Mouse (Mus musculus): ENCODE results near the gene Ermap. TPM values are rescaled to one million over a fixed set of nuclear protein-coding genes. Genes with fewer than 3 reads are reported as not detected.

The Ermap gene
- polyA plus RNA-seq, 1 experiment from 2014 or later = 0.54 TPM

GRCm38 (mm10) chr4:119223696-119224095 lies 33.9 kb upstream of the Ermap start:
- H3K9me3 ChIP-seq (ENCODE audit: control insufficient read depth, low read length) = no peaks in the 10 kb centered on the region
- H3K27me3 ChIP-seq (replicated peaks; ENCODE audit: control insufficient read depth, insufficient read depth, low read length) = no peaks in the 10 kb centered on the region
- no peak overlapping the region for H3K27ac ChIP-seq (ENCODE audit: low read length)
- no peak overlapping the region for H3K9ac ChIP-seq (replicated peaks; ENCODE audit: low read depth, low read length)
- ATAC-seq = no peak
- 86% methylated on average over 1 of the region's 1 CpGs for WGBS
- H3K36me3 ChIP-seq (ENCODE audit: control insufficient read depth, insufficient read depth) = peaks cover 25% of the 10 kb centered on the region
- no peak overlapping the region for H3K4me2 ChIP-seq (ENCODE audit: low read length)
- no peaks in the 10 kb centered on the region for H3K4me1 ChIP-seq (replicated peaks; ENCODE audit: control insufficient read depth, insufficient read depth, low read length)
- H3K4me3 ChIP-seq (replicated peaks; ENCODE audit: low read length) = no peak overlapping the region

GRCm38 (mm10) chr4:119218169-119218568 lies 28.4 kb upstream of the Ermap start, which contains the start of gene Tmem269:
TSS of gene Tmem269 (minus strand) at chr4:119218217.
- Histone ChIP-seq H3K9ac (replicated peaks; ENCODE audit: low read depth, low read length) (no peak within 1 kb of the TSS), H3K27me3 (replicated peaks; ENCODE audit: control insufficient read depth, insufficient read depth, low read length) (no peaks in the 10 kb centered on the region), H3K36me3 (ENCODE audit: control insufficient read depth, insufficient read depth) (no peaks in the 10 kb centered on the region), H3K4me1 (replicated peaks; ENCODE audit: control insufficient read depth, insufficient read depth, low read length) (no peaks in the 10 kb centered on the region), H3K27ac (ENCODE audit: low read length) (no peak within 1 kb of the TSS), H3K9me3 (ENCODE audit: control insufficient read depth, low read length) (no peaks in the 10 kb centered on the region), H3K4me3 (replicated peaks; ENCODE audit: low read length) (no peak within 1 kb of the TSS), H3K4me2 (ENCODE audit: low read length) (no peak within 1 kb of the TSS)
- ATAC-seq = no peak; the same call in 1 of the 2 replicates
- WGBS = 9% methylated on average over 11 of the region's 11 CpGs

- Histone ChIP-seq H3K36me3 (ENCODE audit: control insufficient read depth, insufficient read depth) (no peaks in the 10 kb centered on the region), H3K4me2 (ENCODE audit: low read length) (no peak overlapping the region), H3K4me1 (replicated peaks; ENCODE audit: control insufficient read depth, insufficient read depth, low read length) (no peaks in the 10 kb centered on the region), H3K9me3 (ENCODE audit: control insufficient read depth, low read length) (no peaks in the 10 kb centered on the region), H3K27ac (ENCODE audit: low read length) (no peak overlapping the region), H3K9ac (replicated peaks; ENCODE audit: low read depth, low read length) (no peak overlapping the region), H3K4me3 (replicated peaks; ENCODE audit: low read length) (no peak overlapping the region), H3K27me3 (replicated peaks; ENCODE audit: control insufficient read depth, insufficient read depth, low read length) (no peaks in the 10 kb centered on the region)
- WGBS = 74% methylated on average over 8 of the region's 8 CpGs
- peak; percentile 43; the same call in 1 of the 2 replicates for ATAC-seq
Measured at GRCm38 (mm10) chr4:119216667-119217066, 26.9 kb upstream of the Ermap start.

- H3K36me3 ChIP-seq (ENCODE audit: control insufficient read depth, insufficient read depth) = 0 out of 2 replicates have a peak, but pooled peaks cover 3% of the 10 kb centered on the region
- H3K9ac ChIP-seq (replicated peaks; ENCODE audit: low read depth, low read length) = no peak overlapping the region
- no peaks in the 10 kb centered on the region for H3K9me3 ChIP-seq (ENCODE audit: control insufficient read depth, low read length)
- H3K4me3 ChIP-seq (replicated peaks; ENCODE audit: low read length) = no peak overlapping the region
- no peak overlapping the region for H3K4me2 ChIP-seq (ENCODE audit: low read length)
- no peak overlapping the region for H3K27ac ChIP-seq (ENCODE audit: low read length)
- H3K27me3 ChIP-seq (replicated peaks; ENCODE audit: control insufficient read depth, insufficient read depth, low read length) = no peaks in the 10 kb centered on the region
- H3K4me1 ChIP-seq (replicated peaks; ENCODE audit: control insufficient read depth, insufficient read depth, low read length) = no peaks in the 10 kb centered on the region
- peak; percentile 74 for ATAC-seq
- 16% methylated on average over 8 of the region's 8 CpGs for WGBS
Measured at GRCm38 (mm10) chr4:119204672-119205071, 14.9 kb upstream of the Ermap start.

- ATAC-seq = no peak
- 0 out of 2 replicates have a peak, but pooled peaks cover 3% of the 10 kb centered on the region for H3K36me3 ChIP-seq (ENCODE audit: control insufficient read depth, insufficient read depth)
- H3K9ac ChIP-seq (replicated peaks; ENCODE audit: low read depth, low read length) = no peak overlapping the region
- H3K4me2 ChIP-seq (ENCODE audit: low read length) = no peak overlapping the region
- no peaks in the 10 kb centered on the region for H3K9me3 ChIP-seq (ENCODE audit: control insufficient read depth, low read length)
- WGBS = 89% methylated on average over 6 of the region's 6 CpGs
- H3K4me3 ChIP-seq (replicated peaks; ENCODE audit: low read length) = no peak overlapping the region
- no peaks in the 10 kb centered on the region for H3K27me3 ChIP-seq (replicated peaks; ENCODE audit: control insufficient read depth, insufficient read depth, low read length)
- H3K4me1 ChIP-seq (replicated peaks; ENCODE audit: control insufficient read depth, insufficient read depth, low read length) = peaks cover 20% of the 10 kb centered on the region
- no peak overlapping the region for H3K27ac ChIP-seq (ENCODE audit: low read length)
Measured at GRCm38 (mm10) chr4:119198105-119198504, 8.3 kb upstream of the Ermap start.

GRCm38 (mm10) chr4:119195582-119196320 lies 5.9 kb upstream of the Ermap start:
- H3K4me2 ChIP-seq (ENCODE audit: low read length) = peak overlapping the region; percentile 59
- WGBS = 7% methylated on average over 18 of the region's 18 CpGs
- 0 out of 2 replicates have a peak, but pooled peaks have one; percentile 9 for ATAC-seq
- H3K9me3 ChIP-seq (ENCODE audit: control insufficient read depth, low read length) = no peaks in the 10 kb centered on the region
- no peaks in the 10 kb centered on the region for H3K27me3 ChIP-seq (replicated peaks; ENCODE audit: control insufficient read depth, insufficient read depth, low read length)
- H3K9ac ChIP-seq (replicated peaks; ENCODE audit: low read depth, low read length) = peak overlapping the region; percentile 83
- H3K27ac ChIP-seq (ENCODE audit: low read length) = peak overlapping the region; percentile 69
- no peaks in the 10 kb centered on the region for H3K36me3 ChIP-seq (ENCODE audit: control insufficient read depth, insufficient read depth)
- H3K4me1 ChIP-seq (replicated peaks; ENCODE audit: control insufficient read depth, insufficient read depth, low read length) = peaks cover 20% of the 10 kb centered on the region
- H3K4me3 ChIP-seq (replicated peaks; ENCODE audit: low read length) = peak overlapping the region; percentile 87

- Histone ChIP-seq H3K4me3 (replicated peaks; ENCODE audit: low read length) (peak within 1 kb of the TSS; percentile 87), H3K27ac (ENCODE audit: low read length) (peak within 1 kb of the TSS; percentile 69), H3K4me2 (ENCODE audit: low read length) (peak within 1 kb of the TSS; percentile 59), H3K27me3 (replicated peaks; ENCODE audit: control insufficient read depth, insufficient read depth, low read length) (no peaks in the 10 kb centered on the region), H3K36me3 (ENCODE audit: control insufficient read depth, insufficient read depth) (no peaks in the 10 kb centered on the region), H3K4me1 (replicated peaks; ENCODE audit: control insufficient read depth, insufficient read depth, low read length) (peaks cover 20% of the 10 kb centered on the region), H3K9me3 (ENCODE audit: control insufficient read depth, low read length) (no peaks in the 10 kb centered on the region), H3K9ac (replicated peaks; ENCODE audit: low read depth, low read length) (peak within 1 kb of the TSS; percentile 83)
- peak; percentile 88 for ATAC-seq
- under 1% methylated on average over 32 of the region's 47 CpGs for WGBS
Measured at GRCm38 (mm10) chr4:119194909-119195581, 5.2 kb upstream of the Ermap start, which contains the start of gene Svbp. TSS of gene Svbp (plus strand) at chr4:119195306.

GRCm38 (mm10) chr4:119192757-119193156 lies 2.9 kb upstream of the Ermap start:
- no peaks in the 10 kb centered on the region for H3K36me3 ChIP-seq (ENCODE audit: control insufficient read depth, insufficient read depth)
- no peak overlapping the region for H3K27ac ChIP-seq (ENCODE audit: low read length)
- no peaks in the 10 kb centered on the region for H3K27me3 ChIP-seq (replicated peaks; ENCODE audit: control insufficient read depth, insufficient read depth, low read length)
- WGBS = 90% methylated on average over 4 of the region's 4 CpGs
- peaks cover 15% of the 10 kb centered on the region for H3K4me1 ChIP-seq (replicated peaks; ENCODE audit: control insufficient read depth, insufficient read depth, low read length)
- no peak for ATAC-seq
- H3K4me3 ChIP-seq (replicated peaks; ENCODE audit: low read length) = no peak overlapping the region
- no peak overlapping the region for H3K4me2 ChIP-seq (ENCODE audit: low read length)
- no peaks in the 10 kb centered on the region for H3K9me3 ChIP-seq (ENCODE audit: control insufficient read depth, low read length)
- H3K9ac ChIP-seq (replicated peaks; ENCODE audit: low read depth, low read length) = no peak overlapping the region

- no peak for ATAC-seq
- H3K36me3 ChIP-seq (ENCODE audit: control insufficient read depth, insufficient read depth) = no peaks in the 10 kb centered on the region
- H3K27me3 ChIP-seq (replicated peaks; ENCODE audit: control insufficient read depth, insufficient read depth, low read length) = no peaks in the 10 kb centered on the region
- H3K4me2 ChIP-seq (ENCODE audit: low read length) = no peak overlapping the region
- no peak overlapping the region for H3K9ac ChIP-seq (replicated peaks; ENCODE audit: low read depth, low read length)
- no peaks in the 10 kb centered on the region for H3K9me3 ChIP-seq (ENCODE audit: control insufficient read depth, low read length)
- H3K27ac ChIP-seq (ENCODE audit: low read length) = no peak overlapping the region
- WGBS = 73% methylated on average over 3 of the region's 3 CpGs
- H3K4me3 ChIP-seq (replicated peaks; ENCODE audit: low read length) = no peak overlapping the region
- peaks cover 3% of the 10 kb centered on the region for H3K4me1 ChIP-seq (replicated peaks; ENCODE audit: control insufficient read depth, insufficient read depth, low read length)
Measured at GRCm38 (mm10) chr4:119191273-119191672, 1.5 kb upstream of the Ermap start.

All from forebrain, embryonic 16.5 days (tissue).